Mouse (Mus musculus): ENCODE measurements around the gene Cacna1s.

GRCm38 (mm10) chr1:136137575-136137974, 85.0 kb downstream of the Cacna1s start:
- TF ChIP-seq CTCF (IDR thresholded peaks at IDR 0.05; ENCODE audit: low read depth) (no peak), EP300 (IDR thresholded peaks at IDR 0.05; ENCODE audit: low read depth) (no peak)
